Mouse (Mus musculus) olfactory bulb, adult 2 months (tissue): ENCODE data around the gene Nfib.

Source experiments
- CTCF ChIP-seq: fragments of 200-500 bp; IDR thresholded peaks from 2 replicates; pipeline ENCODE4 v1.5.1; 2012; ENCODE audit warnings: low read depth, mild to moderate bottlenecking, low read length, moderate library complexity; ENCODE audit not compliant: insufficient read depth
- POLR2A ChIP-seq: fragments of 200-500 bp; IDR thresholded peaks from 2 replicates; pipeline ENCODE4 v1.6.1; 2012; ENCODE audit warnings: mild to moderate bottlenecking, low read depth, low read length, moderate library complexity; ENCODE audit not compliant: insufficient read depth

DNA sequence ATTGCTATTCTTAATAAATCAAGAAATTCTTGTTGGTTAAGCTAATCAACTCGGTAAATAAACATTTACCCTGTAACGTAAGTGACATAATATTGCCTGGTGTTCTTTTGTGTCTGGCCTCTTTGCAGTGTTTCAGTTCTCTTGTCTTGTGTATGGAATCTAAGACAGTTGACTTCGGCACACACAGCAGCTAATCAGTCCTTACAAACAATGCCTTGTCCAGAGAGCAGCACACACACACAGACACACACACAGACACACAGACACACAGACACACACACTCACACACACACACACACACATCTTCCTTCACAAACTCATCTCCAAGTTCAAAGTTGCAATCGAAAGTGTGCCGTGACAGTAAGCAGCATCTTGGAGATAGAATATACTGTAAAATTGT, 116.8 kb downstream of the Nfib start:
- TF ChIP-seq CTCF (no peak), POLR2A (no peak)
